ENCODE assay signal across 8 mouse cellular contexts in the genomic region with DNA sequence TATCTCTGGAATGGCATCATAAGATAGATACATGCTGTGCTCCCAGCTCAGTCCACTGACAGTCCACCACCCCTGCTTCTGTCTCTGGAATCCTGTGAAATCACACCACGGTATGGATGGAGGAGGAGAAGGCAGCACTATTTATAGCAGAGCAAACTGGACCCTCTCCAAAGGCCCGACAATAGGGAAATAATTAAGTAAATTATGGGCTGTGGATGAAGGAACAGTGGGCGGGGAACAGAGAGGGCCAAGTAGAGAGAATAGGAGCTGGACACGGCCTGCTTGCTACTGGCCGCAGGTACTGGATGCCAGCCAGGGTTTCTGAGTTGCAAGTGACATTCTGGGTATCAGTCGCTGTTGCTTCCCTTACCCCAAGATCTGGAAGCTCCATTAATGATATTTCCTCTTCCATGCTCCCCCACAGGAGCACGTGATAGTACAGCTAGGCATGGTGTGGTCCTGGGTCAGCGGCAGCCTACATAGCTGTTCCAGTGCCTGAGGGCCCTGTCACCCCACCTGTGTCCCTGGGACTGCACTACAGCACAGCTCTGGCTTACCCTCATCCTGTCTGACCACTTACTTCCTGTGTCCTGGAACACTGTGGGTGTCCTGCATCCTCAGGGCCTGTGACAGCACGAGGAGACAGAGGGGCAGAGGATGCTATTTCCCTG. TPM values are rescaled to one million over a fixed set of nuclear protein-coding genes. Genes with fewer than 3 reads are reported as not detected.
A peak's percentile ranks its signal among the peaks of the same experiment; 100 is the strongest.
DNase-seq lines count a peak whose midpoint lies in the region; ATAC-seq lines count a peak whose summit lies in the region.

No protein-coding gene starts in this region.

- peaks cover 16% of the 10 kb centered on the region; the same call in 1 of the 2 replicates for H3K4me1 ChIP-seq in heart, embryonic 11.5 days (ENCODE audit: control insufficient read depth, insufficient read depth, low read length)

- peak overlapping the region; percentile 54; the same call in 1 of the 2 replicates for H3K27ac ChIP-seq in heart, embryonic 11.5 days (ENCODE audit: low read depth, low read length)

- no peaks in the 10 kb centered on the region for H3K9me3 ChIP-seq in heart, embryonic 11.5 days (replicated peaks; ENCODE audit: control insufficient read depth, low read length)

- WGBS in heart, embryonic 11.5 days (ENCODE audit: insufficient replicate concordance), result 77% methylated on average over 9 of the region's 9 CpGs

- no peak overlapping the region for H3K4me3 ChIP-seq in heart, embryonic 11.5 days (ENCODE audit: low read depth, low read length)

- no peak overlapping the region for H3K4me2 ChIP-seq in heart, embryonic 11.5 days

- H3K36me3 ChIP-seq in heart, embryonic 11.5 days (ENCODE audit: control insufficient read depth, insufficient read depth, low read length), result peaks cover 18% of the 10 kb centered on the region

- intact Hi-C loops in left cerebral cortex, postnatal 25 days (cut with DNase I), result no loop called here

- no peak for DNase-seq in frontal cortex, postnatal 10 days (ENCODE audit: low spot score in 2 of 2)
- peak; percentile 80 for DNase-seq in adipocyte (ENCODE audit: low spot score)
- DNase-seq in left cerebral cortex, postnatal 25 days (ENCODE audit: low spot score in 2 of 2), result peak; percentile 31 to 44
- DNase-seq in thymus, postnatal 25 days, result no peak
- no peak for DNase-seq in gastrocnemius, adult 8-10 months (ENCODE audit: low spot score in 2 of 2)
- DNase-seq in retina, postnatal 1 day, result no peak

- ATAC-seq in frontal cortex, adult (ENCODE audit: low TSS enrichment), result peak; percentile 68
- no peak for ATAC-seq in heart, embryonic 11.5 days (replicated peaks; ENCODE audit: insufficient number of reproducible peaks, low FRiP score, low TSS enrichment)

- no peaks in the 10 kb centered on the region for H3K27me3 ChIP-seq in heart, embryonic 11.5 days (ENCODE audit: control insufficient read depth, insufficient read depth, low read length)

- H3K9ac ChIP-seq in heart, embryonic 11.5 days (ENCODE audit: low read depth, low read length), result peak overlapping the region; percentile 39; the same call in 1 of the 2 replicates

RNA-seq across cellular contexts. Expression of gene Sbno2, which starts 20.4 kb away (rescaled TPM):
- polyA plus RNA-seq in heart, embryonic 11.5 days (2014; fragmentation: Nextera tagmentation; extraction: Ambion mirVana), result 8.4 and 9.6 TPM in 2 replicates
- total RNA-seq in left cerebral cortex, postnatal 25 days (2021), result 10 to 100 TPM; 17.8 to 17.9 TPM
- total RNA-seq in gastrocnemius, adult 8-10 months (2022), result 1 to 10 TPM; 4.8 to 5.7 (median 5.3) TPM

RNA-seq across cellular contexts. Expression of gene Stk11, which starts 30.7 kb away (rescaled TPM):
- polyA plus RNA-seq in heart, embryonic 11.5 days (2014; fragmentation: Nextera tagmentation; extraction: Ambion mirVana), result 16.5 and 20.0 TPM in 2 replicates
- total RNA-seq in left cerebral cortex, postnatal 25 days (2021), result 10 to 100 TPM; 92.1 to 95.0 TPM
- total RNA-seq in gastrocnemius, adult 8-10 months (2022), result 100 to 1,000 TPM; 157 to 173 (median 162) TPM

RNA-seq across cellular contexts. Expression of gene Gpx4, which starts 38.0 kb away (rescaled TPM):
- 711 and 729 TPM in 2 replicates for polyA plus RNA-seq in heart, embryonic 11.5 days (2014; fragmentation: Nextera tagmentation; extraction: Ambion mirVana)
- total RNA-seq in left cerebral cortex, postnatal 25 days (2021), result 100 to 1,000 TPM; 504 to 528 TPM
- total RNA-seq in gastrocnemius, adult 8-10 months (2022), result 100 to 1,000 TPM; 510 to 613 (median 541) TPM

RNA-seq across cellular contexts. Expression of gene Polr2e, which starts 45.4 kb away (rescaled TPM):
- 160 and 182 TPM in 2 replicates for polyA plus RNA-seq in heart, embryonic 11.5 days (2014; fragmentation: Nextera tagmentation; extraction: Ambion mirVana)
- total RNA-seq in left cerebral cortex, postnatal 25 days (2021), result 10 to 100 TPM; 71.3 to 74.8 TPM
- 10 to 100 TPM; 38.3 to 47.6 (median 39.7) TPM for total RNA-seq in gastrocnemius, adult 8-10 months (2022)

RNA-seq across cellular contexts. Expression of gene Atp5d, which starts 53.5 kb away (rescaled TPM):
- polyA plus RNA-seq in heart, embryonic 11.5 days (2014; fragmentation: Nextera tagmentation; extraction: Ambion mirVana), result 772 and 785 TPM in 2 replicates
- total RNA-seq in left cerebral cortex, postnatal 25 days (2021), result 100 to 1,000 TPM; 372 to 381 TPM
- 100 to 1,000 TPM; 525 to 571 (median 544) TPM for total RNA-seq in gastrocnemius, adult 8-10 months (2022)

Comparison
In these comparisons a context has a peak if more than half of its experiments do, and no peak if none do; other contexts are left out.
1. DNase-seq: peak in adipocyte (single experiment) and left cerebral cortex, postnatal 25 days (2 of 2); none in frontal cortex, postnatal 10 days (0 of 2), thymus, postnatal 25 days (single experiment), gastrocnemius, adult 8-10 months (0 of 2) and retina, postnatal 1 day (single experiment).